Mouse (Mus musculus): ENCODE measurements around the gene Gng3. TPM values are rescaled to one million over a fixed set of nuclear protein-coding genes. Genes with fewer than 3 reads are reported as not detected.
A peak's percentile ranks its signal among the peaks of the same experiment; 100 is the strongest.
"Not testable (repeated sequence)": the region's sequence is repeated elsewhere in the genome, so short reads cannot be mapped to it uniquely, and the experiment has no call there.

Gene Gng3
- polyA plus RNA-seq, 1 experiment, result 29.7 TPM

DNA sequence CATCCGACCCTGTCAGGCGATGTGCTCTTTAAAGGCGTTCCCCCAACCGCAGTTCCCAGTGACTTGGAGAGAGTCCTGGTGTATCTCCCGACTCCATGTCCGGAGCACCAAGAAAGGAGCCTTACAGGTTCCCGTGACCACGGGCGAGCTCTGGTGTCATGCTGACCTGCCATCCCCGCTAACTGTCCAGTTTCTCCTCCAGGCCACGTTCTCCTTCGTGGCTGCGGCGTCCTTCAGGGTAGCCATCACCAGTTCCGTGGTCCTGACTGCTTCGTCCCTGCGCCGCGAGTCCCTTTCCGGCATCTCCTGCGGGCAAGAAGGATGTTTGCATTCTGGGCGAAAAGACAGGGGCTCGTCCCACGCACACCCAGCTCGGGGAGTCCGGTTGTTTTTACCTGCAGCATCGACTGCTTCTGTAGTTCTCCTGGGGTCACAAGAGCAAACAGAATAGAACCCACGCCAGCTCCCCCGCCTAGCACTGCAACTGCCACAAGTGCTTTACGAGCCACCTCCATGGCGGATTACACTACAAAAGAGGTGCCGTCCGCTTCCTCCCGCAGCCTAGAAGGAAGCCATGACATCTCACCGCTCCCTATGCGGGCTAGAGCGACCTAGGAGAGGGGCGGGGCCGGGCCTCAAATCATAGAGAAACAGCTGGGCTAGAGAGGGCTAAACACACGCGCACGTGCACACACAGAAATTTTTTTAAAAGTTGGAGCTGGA is 41.5 kb upstream of the Gng3 start, which contains the start of gene Uqcc3:
Uqcc3 (minus strand) TSS at position 613 of the 723 bp plus-strand sequence.
- H3K27ac ChIP-seq (ENCODE audit: insufficient read depth, low read length), result peak within 1 kb of the TSS; percentile 46; the same call in 1 of the 2 replicates
- TF ChIP-seq POLR2A (IDR thresholded peaks at IDR 0.05; ENCODE audit: insufficient read depth, low read length) (peak; percentile 66), CTCF (IDR thresholded peaks at IDR 0.05; ENCODE audit: low read depth, low read length) (no peak), EP300 (IDR thresholded peaks at IDR 0.05; ENCODE audit: insufficient read depth, low read depth, low read length) (peak; percentile 59; the same call in 1 of the 2 replicates)

DNA sequence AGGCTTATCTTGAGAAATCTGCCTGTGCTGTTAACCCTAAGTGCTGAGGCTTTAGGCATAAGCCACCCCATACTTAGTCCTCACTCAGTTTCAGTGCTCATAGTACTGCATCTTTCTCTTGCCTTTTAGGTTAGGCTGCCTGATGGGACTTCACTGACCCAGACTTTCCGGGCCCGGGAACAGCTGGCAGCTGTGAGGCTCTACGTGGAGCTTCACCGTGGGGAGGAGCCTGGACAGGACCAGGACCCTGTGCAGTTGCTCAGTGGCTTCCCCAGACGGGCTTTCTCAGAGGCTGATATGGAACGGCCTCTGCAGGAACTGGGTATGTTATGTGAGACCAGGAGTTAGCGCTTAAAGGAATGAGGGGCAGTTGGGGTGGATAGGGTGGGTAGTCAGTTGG is 36.0 kb upstream of the Gng3 start:
- Histone ChIP-seq H3K4me1 (ENCODE audit: control insufficient read depth, insufficient read depth, low read length) (no peaks in the 10 kb centered on the region), H3K9ac (ENCODE audit: low read depth, poor library complexity, severe bottlenecking) (no peak overlapping the region), H3K27me3 (ENCODE audit: control insufficient read depth, insufficient read depth, low read length, poor library complexity, severe bottlenecking) (no peaks in the 10 kb centered on the region), H3K36me3 (ENCODE audit: control insufficient read depth, insufficient read depth, low read length, poor library complexity, severe bottlenecking) (peaks cover 35% of the 10 kb centered on the region), H3K4me3 (ENCODE audit: low read depth, low read length) (no peak overlapping the region), H3K9me3 (replicated peaks; ENCODE audit: control insufficient read depth, insufficient read depth, low read length, poor library complexity, severe bottlenecking) (no peaks in the 10 kb centered on the region), H3K27ac (ENCODE audit: insufficient read depth, low read length) (no peak overlapping the region)
- TF ChIP-seq EP300 (IDR thresholded peaks at IDR 0.05; ENCODE audit: insufficient read depth, low read depth, low read length) (no peak), CTCF (IDR thresholded peaks at IDR 0.05; ENCODE audit: low read depth, low read length) (no peak), POLR2A (IDR thresholded peaks at IDR 0.05; ENCODE audit: insufficient read depth, low read length) (no peak)

More for the DNA sequence above, 41.5 kb upstream of the Gng3 start, which contains the start of gene Uqcc3:
- peaks cover 9% of the 10 kb centered on the region for H3K36me3 ChIP-seq (ENCODE audit: control insufficient read depth, insufficient read depth, low read length, poor library complexity, severe bottlenecking)
- H3K9ac ChIP-seq (ENCODE audit: low read depth, poor library complexity, severe bottlenecking), result peak within 1 kb of the TSS; percentile 65
- H3K9me3 ChIP-seq (replicated peaks; ENCODE audit: control insufficient read depth, insufficient read depth, low read length, poor library complexity, severe bottlenecking), result no peaks in the 10 kb centered on the region
- peak within 1 kb of the TSS; percentile 87 for H3K4me3 ChIP-seq (ENCODE audit: low read depth, low read length)
- H3K4me1 ChIP-seq (ENCODE audit: control insufficient read depth, insufficient read depth, low read length), result peaks cover 1% of the 10 kb centered on the region
- H3K27me3 ChIP-seq (ENCODE audit: control insufficient read depth, insufficient read depth, low read length, poor library complexity, severe bottlenecking), result no peaks in the 10 kb centered on the region

DNA sequence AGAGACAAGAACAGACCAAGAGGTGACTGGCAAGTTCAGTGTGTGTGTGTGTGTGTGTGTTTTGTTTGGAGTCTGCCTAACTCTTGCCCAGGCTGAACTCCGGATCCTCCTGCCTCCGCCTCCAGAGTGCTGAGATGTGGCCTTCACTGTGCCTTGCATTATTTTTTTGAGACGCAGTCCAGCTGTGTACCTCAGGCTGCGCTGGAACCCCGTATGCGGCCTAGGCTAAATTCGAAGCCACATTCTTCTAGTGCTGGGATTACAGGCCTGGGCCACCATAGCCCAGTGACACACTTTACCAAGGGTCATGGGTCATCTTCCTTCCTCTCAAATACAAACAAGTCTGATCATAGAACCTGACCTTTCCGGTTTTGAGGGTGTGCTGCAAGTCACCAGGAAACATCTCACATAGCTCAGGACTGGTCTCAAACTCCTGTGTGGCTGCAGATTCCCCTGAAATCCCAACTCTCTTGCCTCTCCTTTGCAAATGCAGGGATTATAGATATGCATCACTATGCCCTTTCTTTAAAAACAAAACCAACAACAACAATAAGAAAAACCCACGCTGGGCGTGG is 33.4 kb upstream of the Gng3 start:
- Histone ChIP-seq H3K4me3 (ENCODE audit: low read depth, low read length) (peak overlapping the region; percentile 89), H3K4me1 (ENCODE audit: control insufficient read depth, insufficient read depth, low read length) (no peaks in the 10 kb centered on the region), H3K27me3 (ENCODE audit: control insufficient read depth, insufficient read depth, low read length, poor library complexity, severe bottlenecking) (no peaks in the 10 kb centered on the region), H3K9ac (ENCODE audit: low read depth, poor library complexity, severe bottlenecking) (peak overlapping the region; percentile 91), H3K27ac (ENCODE audit: insufficient read depth, low read length) (peak overlapping the region; percentile 32), H3K9me3 (replicated peaks; ENCODE audit: control insufficient read depth, insufficient read depth, low read length, poor library complexity, severe bottlenecking) (no peaks in the 10 kb centered on the region), H3K36me3 (ENCODE audit: control insufficient read depth, insufficient read depth, low read length, poor library complexity, severe bottlenecking) (peaks cover 33% of the 10 kb centered on the region)
- TF ChIP-seq CTCF (IDR thresholded peaks at IDR 0.05; ENCODE audit: low read depth, low read length) (no peak), EP300 (IDR thresholded peaks at IDR 0.05; ENCODE audit: insufficient read depth, low read depth, low read length) (no peak), POLR2A (IDR thresholded peaks at IDR 0.05; ENCODE audit: insufficient read depth, low read length) (no peak)

DNA sequence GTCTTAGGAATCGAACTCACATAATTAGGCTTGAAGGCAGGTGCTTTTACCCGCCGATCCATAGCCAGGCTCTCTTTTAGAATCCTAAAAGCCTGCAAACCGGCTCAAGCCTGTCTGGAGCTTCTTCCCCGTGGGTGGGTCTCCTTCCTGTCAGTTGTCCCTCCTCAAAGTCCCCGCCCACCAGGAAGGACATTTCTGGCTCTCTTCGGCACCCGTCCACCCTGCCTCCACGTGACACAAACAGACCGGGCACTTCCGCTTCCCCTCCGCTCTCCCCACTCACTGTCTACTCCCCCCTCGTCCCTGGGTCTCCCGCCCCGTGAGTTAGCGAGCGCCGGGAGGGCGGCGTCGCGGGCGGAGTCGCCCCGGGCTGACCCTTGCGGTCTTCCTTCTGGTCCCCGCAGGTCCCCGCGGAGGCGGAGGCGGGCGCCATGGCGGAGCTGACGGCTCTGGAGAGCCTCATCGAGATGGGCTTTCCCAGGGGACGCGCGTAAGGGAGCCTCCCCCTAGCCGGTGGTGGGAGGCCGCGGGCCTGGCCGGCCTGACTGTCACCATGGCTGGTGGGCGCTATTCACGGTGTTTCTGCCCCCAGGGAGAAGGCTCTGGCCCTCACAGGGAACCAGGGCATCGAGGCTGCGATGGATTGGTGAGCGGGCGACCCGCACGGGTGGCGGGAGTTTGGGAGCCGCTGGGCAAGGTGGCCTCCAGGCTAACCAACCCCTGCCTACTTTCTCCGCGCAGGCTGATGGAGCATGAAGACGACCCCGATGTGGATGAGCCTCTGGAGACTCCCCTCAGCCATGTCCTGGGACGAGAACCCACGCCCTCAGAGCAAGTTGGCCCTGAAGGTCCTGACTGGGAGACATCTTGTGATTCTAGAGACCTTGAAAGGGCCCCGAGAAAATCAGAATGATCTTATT is 32.5 kb upstream of the Gng3 start, which contains the start of gene Ubxn1:
Ubxn1 (plus strand) TSS at position 230 of the 920 bp plus-strand sequence.
- Histone ChIP-seq H3K27ac (ENCODE audit: insufficient read depth, low read length) (peak within 1 kb of the TSS; percentile 86), H3K4me3 (ENCODE audit: low read depth, low read length) (peak within 1 kb of the TSS; percentile 89), H3K4me1 (ENCODE audit: control insufficient read depth, insufficient read depth, low read length) (no peaks in the 10 kb centered on the region), H3K36me3 (ENCODE audit: control insufficient read depth, insufficient read depth, low read length, poor library complexity, severe bottlenecking) (peaks cover 30% of the 10 kb centered on the region), H3K27me3 (ENCODE audit: control insufficient read depth, insufficient read depth, low read length, poor library complexity, severe bottlenecking) (no peaks in the 10 kb centered on the region), H3K9me3 (replicated peaks; ENCODE audit: control insufficient read depth, insufficient read depth, low read length, poor library complexity, severe bottlenecking) (no peaks in the 10 kb centered on the region), H3K9ac (ENCODE audit: low read depth, poor library complexity, severe bottlenecking) (peak within 1 kb of the TSS; percentile 91)
- TF ChIP-seq EP300 (IDR thresholded peaks at IDR 0.05; ENCODE audit: insufficient read depth, low read depth, low read length) (peak; percentile 73), CTCF (IDR thresholded peaks at IDR 0.05; ENCODE audit: low read depth, low read length) (no peak), POLR2A (IDR thresholded peaks at IDR 0.05; ENCODE audit: insufficient read depth, low read length) (no peak)

DNA sequence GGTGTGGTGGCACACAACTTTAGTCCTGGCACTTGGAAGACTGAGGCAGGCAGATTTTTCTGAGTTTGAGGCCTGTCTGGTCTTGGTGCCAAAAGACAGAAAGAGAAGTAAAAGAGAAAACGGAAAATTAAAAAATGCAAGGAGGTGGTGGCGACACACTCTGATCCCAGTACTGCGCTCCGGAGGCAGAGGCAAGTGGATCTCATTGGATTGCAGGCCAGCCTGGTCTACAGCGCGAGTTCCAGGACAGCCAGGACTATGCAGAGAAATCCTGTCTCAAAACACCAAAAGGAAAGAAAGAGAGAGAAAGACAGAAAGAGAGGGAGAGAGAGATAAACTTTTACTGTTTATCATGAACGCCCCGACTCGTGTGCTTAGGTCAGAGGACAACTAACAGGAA is 31.8 kb upstream of the Gng3 start:
- Histone ChIP-seq H3K36me3 (ENCODE audit: control insufficient read depth, insufficient read depth, low read length, poor library complexity, severe bottlenecking) (peaks cover 27% of the 10 kb centered on the region), H3K4me1 (ENCODE audit: control insufficient read depth, insufficient read depth, low read length) (no peaks in the 10 kb centered on the region), H3K27ac (ENCODE audit: insufficient read depth, low read length) (peak overlapping the region; percentile 86), H3K27me3 (ENCODE audit: control insufficient read depth, insufficient read depth, low read length, poor library complexity, severe bottlenecking) (no peaks in the 10 kb centered on the region), H3K9me3 (replicated peaks; ENCODE audit: control insufficient read depth, insufficient read depth, low read length, poor library complexity, severe bottlenecking) (no peaks in the 10 kb centered on the region), H3K4me3 (ENCODE audit: low read depth, low read length) (peak overlapping the region; percentile 74), H3K9ac (ENCODE audit: low read depth, poor library complexity, severe bottlenecking) (peak overlapping the region; percentile 78)
- TF ChIP-seq POLR2A (IDR thresholded peaks at IDR 0.05; ENCODE audit: insufficient read depth, low read length) (no peak), CTCF (IDR thresholded peaks at IDR 0.05; ENCODE audit: low read depth, low read length) (no peak), EP300 (IDR thresholded peaks at IDR 0.05; ENCODE audit: insufficient read depth, low read depth, low read length) (no peak)

DNA sequence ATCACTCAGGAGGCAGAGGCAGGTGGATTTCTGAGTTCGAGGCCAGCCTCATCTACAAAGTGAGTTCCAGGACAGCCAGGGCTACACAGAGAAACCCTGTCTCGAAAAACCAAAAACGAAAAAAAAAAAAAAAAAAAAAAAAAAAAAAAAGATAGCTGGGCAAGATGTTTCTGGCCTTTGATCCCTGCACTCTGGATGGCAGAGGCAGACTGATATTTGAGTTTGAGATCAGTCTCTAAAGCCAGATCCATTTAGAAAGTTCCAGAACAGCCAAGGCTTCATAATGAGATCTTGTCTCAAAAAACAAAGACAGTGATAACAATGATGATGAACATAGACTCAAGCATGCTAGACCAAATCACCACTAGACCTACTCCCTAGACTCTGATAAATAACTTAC is 31.4 kb upstream of the Gng3 start:
- not testable (repeated sequence) for H3K27me3 ChIP-seq (ENCODE audit: control insufficient read depth, insufficient read depth, low read length, poor library complexity, severe bottlenecking); H3K9me3 ChIP-seq (replicated peaks; ENCODE audit: control insufficient read depth, insufficient read depth, low read length, poor library complexity, severe bottlenecking); H3K4me3 ChIP-seq (ENCODE audit: low read depth, low read length); H3K27ac ChIP-seq (ENCODE audit: insufficient read depth, low read length); H3K4me1 ChIP-seq (ENCODE audit: control insufficient read depth, insufficient read depth, low read length)
- peak overlapping the region; percentile 78 for H3K9ac ChIP-seq (ENCODE audit: low read depth, poor library complexity, severe bottlenecking)
- peaks cover 25% of the 10 kb centered on the region for H3K36me3 ChIP-seq (ENCODE audit: control insufficient read depth, insufficient read depth, low read length, poor library complexity, severe bottlenecking)

All from ES-Bruce4 (cell line).